Mouse (Mus musculus): ENCODE results near the gene Slc38a10.

Gene Slc38a10

DNA sequence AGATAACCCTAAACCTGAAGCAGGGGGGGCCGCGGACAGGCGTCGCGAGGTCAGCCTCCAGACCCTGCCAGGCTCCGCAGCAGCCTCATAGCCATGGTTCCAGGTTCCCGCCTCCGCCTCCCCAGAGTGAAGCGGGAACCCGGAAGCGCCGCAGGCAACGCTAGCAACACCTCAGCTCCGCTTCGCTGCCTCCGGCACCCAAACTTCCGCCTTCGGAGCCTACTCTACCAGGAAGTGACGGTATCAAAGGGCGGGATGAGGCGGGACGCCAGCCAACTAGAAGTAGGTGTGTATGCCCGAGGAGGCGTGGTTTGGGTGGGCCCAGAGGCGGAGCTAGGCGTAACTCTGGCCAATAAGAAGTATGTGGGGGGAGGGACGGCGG is at the start of gene Slc38a10:
TSS of gene Slc38a10 (minus strand) at position 234 of the 382 bp plus-strand sequence.
- peak; percentile 100 for DNase-seq (ENCODE audit: low spot score in 2 of 2)

DNA sequence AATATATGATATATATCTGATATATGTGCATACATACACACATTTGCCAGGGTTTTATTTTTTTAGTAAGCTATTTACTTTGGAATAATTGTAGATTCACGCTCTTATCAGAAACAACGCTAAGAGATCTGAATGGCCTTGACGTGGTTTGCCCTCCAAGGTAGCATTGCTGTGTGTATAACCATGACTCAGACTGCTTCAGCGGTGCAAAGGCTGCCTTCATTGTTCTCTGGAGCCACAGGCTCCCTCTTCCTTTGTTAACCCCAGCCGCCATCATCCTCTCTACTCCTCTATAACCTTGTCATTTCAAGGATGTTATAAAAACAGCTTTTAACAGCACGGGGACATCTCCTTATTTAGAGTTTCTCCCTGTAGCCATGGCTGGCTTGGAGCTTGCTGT is 49.5 kb upstream of the Slc38a10 start:
- DNase-seq (ENCODE audit: low spot score in 2 of 2), result no peak

DNA sequence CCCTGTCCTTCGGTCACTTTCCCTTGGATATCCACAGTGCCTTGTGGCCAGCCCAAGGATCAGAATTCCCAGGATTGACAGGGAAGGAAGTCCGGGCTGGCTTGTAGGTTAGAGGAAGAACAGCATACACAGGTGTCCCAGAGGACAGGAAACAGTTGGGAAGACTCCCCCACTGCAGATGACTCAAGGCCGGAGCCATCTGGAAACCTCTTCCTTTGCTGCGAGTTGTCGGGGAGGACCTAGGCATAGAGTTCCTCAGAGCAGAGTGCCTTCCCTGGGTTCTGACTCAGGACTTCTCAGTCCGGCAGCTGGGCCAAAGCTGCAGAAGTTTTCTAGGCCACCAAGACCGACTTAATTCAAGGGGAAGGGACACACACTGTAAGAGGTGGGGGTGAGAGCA is 48.6 kb upstream of the Slc38a10 start:
- no peak for DNase-seq (ENCODE audit: low spot score in 2 of 2)

DNA sequence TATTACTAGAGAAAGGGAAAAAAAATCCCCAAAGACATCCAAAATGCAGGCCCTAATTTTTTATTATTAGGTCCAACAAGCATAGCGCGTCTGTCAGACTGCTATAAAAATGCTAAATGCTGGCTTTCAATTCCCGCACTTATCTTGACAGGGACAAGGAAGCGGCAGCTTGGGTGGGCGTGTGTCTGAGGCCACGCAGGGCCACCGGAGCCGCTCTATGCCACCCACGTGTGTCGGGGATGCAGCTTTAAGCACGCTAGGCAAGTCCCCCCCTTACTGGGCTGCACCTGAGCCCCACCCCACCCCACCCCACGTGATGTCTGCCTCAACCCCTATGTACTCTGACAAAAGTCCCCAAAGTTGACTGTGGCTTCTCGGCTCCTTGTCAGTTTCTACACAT is 47.7 kb upstream of the Slc38a10 start:
- DNase-seq (ENCODE audit: low spot score in 2 of 2), result no peak

DNA sequence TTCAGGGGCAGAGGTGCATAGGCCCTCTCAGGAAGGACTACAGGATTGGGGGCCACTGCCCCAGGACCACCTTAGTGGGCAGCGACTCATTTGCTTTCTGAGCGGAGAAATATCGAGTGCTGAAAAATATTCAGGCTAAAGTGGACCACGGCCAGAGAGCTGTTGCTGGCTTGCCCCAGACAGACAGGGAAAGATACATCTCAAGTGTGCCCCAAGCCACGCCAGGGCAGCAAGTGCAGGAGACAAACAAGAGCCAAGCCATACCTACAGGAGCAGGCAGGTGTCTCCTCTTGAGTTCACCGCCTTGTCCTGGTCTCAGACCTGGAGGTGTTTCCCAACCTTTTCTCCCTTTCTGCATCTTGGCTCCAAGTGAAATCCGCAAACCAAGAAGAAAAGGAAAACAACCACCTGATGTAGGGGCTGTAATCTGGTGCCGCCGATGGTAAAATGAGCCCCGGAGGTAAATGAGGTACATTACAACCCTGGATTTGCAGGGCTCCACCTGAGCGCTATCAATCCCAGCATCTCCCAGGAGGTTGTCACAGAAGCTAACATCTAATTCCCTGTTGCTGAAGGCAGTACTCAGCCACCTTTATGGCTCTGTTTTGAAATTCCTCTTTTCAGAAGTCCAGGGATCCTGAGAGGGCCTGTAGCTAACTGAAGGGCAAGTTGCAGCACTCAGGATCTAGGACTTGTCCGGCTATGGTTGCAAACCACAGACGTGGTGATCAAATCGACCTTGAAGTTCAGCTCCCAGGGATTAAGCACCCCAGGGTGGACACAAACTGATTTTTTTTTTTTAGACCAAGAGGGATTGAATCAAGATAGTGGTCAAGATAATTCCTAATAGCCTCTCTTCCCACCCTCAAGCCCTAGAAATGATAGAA is 39.6 kb upstream of the Slc38a10 start:
- no peak for DNase-seq (ENCODE audit: low spot score in 2 of 2)

DNA sequence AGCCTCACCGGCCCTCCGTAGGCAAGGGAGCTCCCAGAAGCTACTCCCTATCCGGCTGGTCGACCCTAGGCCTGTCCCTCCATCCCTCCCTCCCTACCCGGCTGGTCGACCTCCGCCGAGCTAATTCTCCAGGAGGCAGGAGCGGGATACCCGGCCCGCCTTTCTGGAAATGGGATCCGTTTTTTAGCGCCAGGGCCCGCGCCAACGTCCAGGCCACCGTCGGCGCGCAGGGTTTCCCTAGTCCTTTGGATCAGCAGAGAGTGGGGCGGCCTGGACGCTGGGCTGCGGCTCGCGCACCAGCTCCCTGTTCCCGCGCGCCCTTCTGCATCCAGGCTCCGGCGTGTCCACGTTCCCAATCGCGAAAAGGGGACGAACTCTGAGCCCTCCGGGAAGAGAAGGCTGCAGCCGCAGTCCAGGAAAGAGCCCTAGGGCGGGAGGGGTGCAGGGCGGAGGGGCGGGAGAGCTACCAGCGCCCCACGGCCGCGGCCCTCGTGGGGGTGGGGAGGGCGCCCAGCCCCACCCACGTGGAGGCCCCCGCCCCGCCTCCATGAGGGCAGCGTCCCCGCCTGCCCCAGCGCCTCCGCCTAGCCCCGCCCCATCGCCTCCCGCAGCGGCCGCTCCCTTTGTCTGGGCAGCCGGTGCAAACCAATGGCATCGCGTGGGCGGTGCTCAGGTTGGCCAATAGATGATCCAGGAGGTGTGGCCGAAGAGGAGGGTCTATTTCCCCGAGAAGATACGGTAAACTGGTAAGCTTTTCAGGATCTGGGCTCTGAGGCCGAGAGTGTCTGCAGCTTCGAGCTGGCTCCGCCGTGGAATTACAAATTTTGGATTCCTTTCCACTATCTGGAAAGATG is 38.5 kb upstream of the Slc38a10 start:
- DNase-seq (ENCODE audit: low spot score in 2 of 2), result peak; percentile 95 to 99

DNA sequence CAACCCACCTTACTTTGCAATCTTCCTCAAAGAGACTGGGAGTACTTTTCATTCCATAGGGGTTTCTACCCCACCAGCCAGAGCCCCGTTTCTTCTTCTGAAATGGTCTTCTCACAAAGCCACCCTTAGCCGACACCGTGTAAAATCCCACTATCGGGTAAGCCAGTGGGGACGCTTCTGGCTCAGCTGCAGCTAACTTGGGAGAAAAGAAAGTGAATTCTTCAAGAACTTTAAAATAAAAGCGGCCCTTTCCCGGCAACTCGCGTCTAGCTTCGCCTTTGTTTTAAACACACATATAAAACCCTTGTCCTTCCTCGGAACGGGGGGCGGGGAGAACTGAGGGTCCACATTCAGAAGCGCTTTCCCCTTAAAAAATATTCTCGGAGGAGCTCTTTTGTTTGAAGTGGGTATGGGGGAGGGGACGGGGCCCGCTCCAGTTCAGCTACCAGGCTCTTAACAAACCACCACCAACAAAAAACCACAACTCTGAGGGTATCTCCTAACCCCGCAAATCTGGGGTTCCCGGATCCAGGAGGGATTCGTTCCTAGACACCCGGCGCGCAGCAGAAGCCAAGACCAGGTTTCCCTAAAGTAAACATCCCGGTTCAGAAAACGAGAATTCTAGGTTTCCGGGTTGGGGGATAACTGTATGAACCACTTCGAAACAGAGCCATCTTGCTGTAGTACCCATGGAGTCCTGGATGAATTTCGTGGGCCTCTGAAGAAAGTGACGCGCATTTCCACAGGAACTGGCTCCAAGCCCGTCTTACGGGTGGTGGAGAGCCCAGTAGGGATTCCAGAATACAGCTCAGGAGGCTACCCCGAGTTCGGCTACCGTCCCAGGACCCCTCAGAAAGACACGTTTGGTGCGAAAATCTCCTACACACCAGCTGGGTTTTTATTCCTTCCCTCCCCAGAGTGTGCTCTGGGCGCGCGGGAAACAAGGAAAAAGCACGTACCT is 37.6 kb upstream of the Slc38a10 start:
- DNase-seq (ENCODE audit: low spot score in 2 of 2), result peak in 1 of 2 experiments; percentile 60

DNA sequence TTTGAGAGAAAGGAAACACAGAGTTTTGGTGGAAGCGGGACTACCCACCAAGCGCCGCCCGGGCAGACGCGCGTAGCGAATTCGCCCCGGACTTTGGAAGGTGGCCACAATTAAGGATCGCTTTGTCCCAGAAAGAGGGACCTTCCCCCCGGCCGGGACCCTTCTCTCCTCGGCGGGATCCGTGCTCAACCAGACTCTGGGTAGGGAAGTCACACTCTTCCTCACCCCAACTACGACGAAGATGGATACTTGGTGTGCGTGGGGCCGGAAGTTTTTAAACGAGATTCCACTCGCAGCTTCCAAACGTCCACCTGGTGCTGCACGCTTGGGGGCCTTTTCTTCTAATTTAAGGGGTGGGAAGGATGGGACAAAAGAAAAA is 36.9 kb upstream of the Slc38a10 start:
- DNase-seq (ENCODE audit: low spot score in 2 of 2), result peak; percentile 29 to 30

DNA sequence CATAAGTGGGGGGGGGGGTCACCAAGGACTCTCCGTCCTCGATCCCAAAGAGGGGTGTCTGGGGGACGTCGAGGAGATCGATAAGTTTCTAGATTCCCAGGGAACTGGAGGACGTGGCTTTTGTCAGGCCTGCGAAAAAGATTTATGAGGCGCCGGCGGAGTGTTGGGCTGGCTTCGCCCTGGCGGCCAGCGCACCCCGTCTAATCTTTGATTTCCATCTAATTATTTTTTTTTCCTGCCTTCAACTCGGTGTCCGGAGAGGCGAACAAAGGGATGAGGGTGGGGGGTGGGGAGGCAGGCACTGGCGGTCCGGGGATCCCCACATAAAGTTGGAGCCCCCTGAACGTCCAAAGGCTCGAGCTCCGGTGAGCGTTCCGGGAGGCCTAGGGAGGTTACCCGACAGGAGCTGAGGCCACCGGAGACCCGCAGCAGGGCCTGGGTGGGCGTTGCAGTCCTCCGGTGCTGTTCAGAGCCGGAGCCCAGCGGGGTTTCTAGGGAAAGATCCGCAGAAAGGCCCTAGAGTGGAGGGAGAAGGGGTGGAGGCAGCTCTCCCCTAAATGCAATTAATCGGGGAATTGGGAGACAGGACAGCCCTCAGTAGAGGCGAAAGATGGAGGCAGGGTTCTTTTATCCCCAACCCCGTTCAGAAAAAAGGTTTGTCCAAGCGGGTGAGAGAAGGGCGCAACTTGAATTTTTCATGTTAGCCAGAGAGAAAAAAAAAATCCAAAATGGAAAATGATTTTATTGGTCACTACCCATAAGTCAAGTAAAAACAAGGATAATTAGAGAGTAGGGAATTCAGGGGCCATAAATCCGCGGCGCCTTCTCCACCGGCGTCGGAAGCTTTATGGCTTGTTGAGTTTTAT is 36.3 kb upstream of the Slc38a10 start:
- peak; percentile 37 to 39 for DNase-seq (ENCODE audit: low spot score in 2 of 2)

DNA sequence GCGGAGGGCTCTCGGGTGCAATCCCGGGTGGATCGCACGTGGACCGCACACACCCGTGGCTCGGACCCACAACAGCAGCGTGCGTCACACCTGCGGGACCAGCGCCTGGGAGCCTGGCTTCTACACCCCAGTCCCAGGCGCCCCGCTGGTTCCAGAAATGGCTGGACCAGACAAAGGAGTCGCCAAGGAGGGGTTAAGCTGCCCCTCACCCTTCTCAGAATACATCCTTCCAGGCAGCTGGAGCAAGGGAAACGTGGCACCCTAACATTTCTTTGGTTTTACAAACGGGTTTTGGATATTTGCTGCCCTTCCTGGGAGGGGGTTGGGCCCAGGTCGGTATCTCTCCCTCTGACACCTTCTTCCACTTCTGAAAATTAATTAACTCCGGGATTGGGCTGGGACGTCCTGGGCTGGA is 35.7 kb upstream of the Slc38a10 start:
- no peak for DNase-seq (ENCODE audit: low spot score in 2 of 2)

DNA sequence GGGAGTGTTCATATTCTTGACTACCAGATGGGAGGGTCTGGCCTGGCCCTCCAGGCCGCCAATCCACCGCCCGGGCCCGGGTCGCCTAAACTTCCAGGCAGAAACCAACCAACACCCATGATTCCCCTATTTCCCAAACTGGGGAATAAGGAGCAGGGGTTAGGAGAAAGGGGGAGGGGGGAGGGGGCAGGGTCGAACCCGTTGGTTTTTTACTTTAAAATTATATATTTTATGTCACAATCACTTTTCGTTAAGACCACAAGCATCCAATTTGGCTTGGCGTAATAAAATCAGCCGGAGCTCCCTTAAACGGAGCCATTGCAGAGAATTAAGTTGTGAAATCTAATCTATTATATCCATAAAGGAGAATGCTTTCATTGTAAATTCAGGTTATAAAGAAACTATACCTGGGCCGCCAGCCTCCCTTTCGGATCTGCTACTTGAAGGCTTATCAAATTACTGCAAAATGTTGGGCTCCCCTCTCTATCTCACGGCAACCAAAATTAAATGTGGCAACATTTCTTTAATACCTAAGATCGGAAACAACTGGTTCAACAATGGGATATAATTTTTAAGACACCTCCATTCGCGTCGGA is 35.1 kb upstream of the Slc38a10 start:
- no peak for DNase-seq (ENCODE audit: low spot score in 2 of 2)

DNA sequence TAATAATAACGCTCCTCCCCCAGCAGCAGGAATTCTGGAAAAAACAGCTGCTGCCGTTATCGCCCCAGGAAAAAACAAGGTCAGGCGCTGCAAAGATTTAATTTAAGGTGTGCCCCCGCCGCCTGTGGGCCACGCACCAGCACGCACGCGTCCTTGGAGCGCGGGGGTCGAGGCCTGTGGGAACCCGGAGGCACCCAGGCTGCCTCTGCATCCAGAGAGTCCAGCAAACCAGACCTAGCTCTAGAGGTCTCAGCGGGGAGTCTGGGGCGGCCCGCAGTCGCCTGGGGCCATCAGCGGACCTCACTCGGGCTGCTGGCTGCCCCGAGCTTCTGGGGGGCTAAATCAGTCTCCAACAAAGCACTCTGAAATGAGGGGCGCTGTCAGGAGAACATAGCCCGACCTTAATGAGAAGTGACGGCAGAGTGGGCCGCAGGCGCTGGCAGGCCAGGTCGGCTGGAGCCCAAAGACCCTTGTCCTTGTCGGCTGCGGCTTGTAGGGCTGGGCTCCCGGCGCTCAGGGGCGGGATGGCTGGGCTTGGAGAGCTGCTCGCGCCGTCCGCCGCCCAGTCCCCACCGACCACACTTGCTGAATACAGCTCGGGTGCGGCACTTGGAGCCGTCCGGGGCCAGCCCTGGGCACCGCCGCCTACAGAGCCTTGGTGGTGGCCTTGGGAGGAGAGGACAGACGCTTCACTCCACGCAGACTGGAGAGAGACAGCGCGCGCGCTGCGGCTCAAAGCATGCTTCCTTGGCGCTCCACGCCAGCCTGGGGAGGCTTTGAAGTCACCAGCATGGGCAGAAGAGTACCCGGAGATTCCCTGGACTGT is 34.4 kb upstream of the Slc38a10 start:
- peak in 1 of 2 experiments; percentile 31 for DNase-seq (ENCODE audit: low spot score in 2 of 2)

DNA sequence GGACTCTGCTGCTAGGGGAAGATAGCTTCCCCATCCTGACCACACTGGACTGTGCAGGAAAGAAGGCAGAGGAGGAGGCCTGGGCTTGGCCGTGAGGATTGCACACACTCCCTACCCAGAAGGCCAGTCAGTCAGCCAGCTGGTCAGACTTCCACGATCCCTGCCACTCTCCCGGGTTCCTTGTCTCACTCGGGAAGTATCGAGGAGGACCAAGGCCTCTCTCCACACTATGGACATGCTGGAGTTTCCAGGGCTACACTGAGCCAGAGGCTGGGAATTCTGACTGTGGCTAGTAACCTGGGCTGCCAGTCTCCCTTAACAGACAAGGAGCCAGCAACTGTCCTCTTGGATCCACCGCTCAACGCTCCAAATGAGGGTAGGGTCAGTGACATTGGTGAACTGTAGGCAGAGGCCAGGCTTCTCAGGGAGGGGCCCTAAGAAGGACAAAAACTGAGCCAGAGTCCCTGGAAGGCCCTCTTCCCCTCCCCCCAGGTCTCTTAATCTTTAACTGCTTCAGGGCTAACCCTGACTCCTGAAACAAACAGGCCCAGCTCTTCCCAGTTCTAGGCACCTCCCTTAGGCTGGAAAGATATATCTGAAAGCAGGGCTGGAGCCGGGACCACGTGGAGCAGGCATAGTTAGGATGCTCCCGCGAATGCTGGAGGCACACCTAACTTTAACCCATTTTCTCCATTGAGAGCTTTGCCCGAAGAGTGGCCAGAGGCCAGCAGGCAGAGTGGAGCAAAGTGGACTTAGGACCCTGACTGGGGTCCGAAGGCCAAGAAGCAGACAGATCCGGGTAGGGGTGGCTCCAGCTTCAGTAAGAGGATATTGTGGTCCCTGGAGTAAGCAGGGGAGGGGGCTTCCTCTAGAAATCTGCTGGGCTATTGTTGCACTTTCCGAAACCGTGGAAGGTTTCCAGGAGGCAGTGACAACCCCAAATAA is 33.5 kb upstream of the Slc38a10 start:
- DNase-seq (ENCODE audit: low spot score in 2 of 2), result peak; percentile 26 to 29

DNA sequence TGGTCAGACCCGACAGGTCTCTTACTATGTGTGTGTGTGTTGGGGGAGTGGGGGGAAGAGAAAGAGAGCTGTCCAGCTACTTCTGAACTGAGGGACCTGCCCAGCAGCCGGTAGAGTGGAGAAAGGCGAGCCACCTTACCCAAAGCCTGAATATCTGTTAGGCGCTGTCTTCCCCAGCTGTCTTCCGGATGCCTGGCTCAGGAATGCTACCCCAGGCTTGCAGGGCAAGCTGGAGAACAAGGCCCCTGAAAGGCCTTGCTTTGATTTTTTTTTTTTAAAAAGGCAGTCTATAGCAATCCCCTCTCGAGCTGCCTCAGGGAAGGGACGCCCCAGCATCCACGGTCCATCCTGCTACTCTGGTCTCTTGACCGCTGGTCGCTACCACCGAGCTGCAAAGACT is 32.6 kb upstream of the Slc38a10 start:
- no peak for DNase-seq (ENCODE audit: low spot score in 2 of 2)

DNA sequence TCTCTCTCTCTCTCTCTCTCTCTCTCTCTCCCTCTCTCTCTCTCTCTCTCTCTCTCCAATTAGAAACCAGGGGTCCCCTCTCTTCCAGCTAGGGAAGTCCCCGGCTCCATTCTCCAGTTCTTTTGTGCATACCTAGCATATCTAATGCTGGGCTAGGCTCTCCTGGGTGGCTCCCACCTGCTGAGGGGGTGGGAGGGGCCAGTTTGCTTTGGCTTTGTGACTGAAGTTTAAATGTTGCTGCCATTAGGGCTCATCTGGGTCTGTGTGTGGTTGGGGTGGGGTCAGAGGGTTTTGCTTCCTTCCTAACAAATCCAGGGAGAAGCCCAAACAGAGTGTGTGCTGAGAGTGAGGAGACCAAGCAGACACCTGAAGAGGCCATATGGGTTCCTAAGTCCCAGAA is 32.0 kb upstream of the Slc38a10 start:
- DNase-seq (ENCODE audit: low spot score in 2 of 2), result no peak

DNA sequence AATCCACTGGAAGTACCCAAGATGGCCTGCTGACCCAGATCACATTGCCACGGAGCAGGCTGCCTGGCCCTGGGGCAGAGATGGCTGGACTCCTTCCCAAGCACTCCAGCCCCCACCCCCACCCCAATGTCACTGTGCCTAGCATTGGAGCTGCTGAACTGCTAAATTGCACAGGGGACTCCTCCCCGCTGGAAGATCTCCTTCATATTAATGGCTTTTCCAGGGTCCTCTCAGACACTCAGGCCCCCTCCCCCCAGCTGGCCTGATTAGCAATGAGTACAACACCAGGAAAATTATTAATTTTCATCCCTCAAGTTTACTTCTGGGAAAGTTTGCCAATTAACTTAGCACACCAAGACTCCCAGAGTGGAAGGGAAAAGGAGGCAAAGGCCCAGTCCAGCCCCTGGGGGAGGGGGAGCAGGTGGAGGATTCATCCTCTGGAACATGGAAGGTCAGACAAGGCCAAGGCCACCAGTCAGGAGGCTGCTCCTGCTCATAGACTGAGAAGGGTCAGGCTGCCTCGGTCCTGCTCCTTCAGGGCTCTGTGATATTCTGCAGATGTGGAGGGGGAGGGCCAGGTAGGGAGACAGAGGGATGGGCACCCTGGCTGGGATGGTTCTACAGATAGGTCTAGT is 31.4 kb upstream of the Slc38a10 start:
- no peak for DNase-seq (ENCODE audit: low spot score in 2 of 2)

DNA sequence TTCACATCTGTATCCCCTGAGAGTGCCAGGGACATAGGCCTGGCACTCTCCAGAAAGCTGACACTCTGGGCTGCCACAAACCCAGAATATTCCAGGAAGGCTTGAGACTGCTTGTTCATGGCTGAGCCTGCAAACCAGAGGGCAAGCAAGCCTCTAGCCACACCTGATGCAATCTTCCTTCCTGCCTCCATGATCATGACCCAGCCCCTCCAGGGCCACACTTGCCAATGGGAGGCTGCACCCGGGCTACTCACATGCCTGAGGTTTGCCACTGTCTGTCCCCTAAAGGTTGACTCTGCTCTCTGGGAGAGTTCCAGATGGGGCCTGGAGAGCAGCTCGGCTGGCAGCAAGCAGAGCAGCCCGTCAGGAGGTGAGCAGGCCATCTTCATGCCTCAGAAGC is 30.2 kb upstream of the Slc38a10 start:
- no peak for DNase-seq (ENCODE audit: low spot score in 2 of 2)

DNA sequence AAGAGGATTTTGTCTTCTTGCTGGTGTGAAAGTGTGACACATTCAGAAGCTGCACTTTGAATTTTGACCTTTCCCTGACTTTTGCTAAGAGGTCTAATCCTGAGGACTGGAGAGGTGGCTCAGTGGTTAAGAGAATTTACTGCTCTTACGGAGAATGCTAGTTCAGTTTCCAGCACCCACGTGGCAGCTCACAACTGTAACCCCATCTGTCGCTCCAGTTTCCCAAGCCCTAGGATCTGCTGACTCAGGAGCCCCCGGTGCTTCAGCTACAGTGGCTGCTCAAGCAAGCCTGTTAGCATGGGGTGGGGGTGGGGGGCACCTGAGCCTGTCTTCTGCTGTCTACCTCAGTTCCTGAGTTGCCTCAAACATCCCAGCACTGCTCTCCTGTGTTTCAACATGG is 28.2 kb upstream of the Slc38a10 start:
- DNase-seq (ENCODE audit: low spot score in 2 of 2), result no peak
